Mouse (Mus musculus): ENCODE results near the gene Vat1l. TPM values are rescaled to one million over a fixed set of nuclear protein-coding genes. Genes with fewer than 3 reads are reported as not detected.

Vat1l gene
- polyA plus RNA-seq, 1 experiment from 2014 or later: 2.1 TPM

- Histone ChIP-seq H3K9me3 (ENCODE audit: control insufficient read depth, low read depth, low read length) (no peaks in the 10 kb centered on the region), H3K4me1 (ENCODE audit: control insufficient read depth, insufficient read depth, low read length) (no peaks in the 10 kb centered on the region), H3K27ac (ENCODE audit: low read length) (no peak overlapping the region), H3K36me3 (ENCODE audit: control insufficient read depth, insufficient read depth, low read length) (no peaks in the 10 kb centered on the region), H3K27me3 (ENCODE audit: control insufficient read depth, insufficient read depth, low read length) (no peaks in the 10 kb centered on the region), H3K9ac (replicated peaks; ENCODE audit: low read depth, low read length) (no peak overlapping the region), H3K4me2 (replicated peaks; ENCODE audit: low read depth, low read length) (no peak overlapping the region), H3K4me3 (ENCODE audit: low read depth, low read length) (no peak overlapping the region)
- ATAC-seq (ENCODE audit: insufficient number of reproducible peaks, insufficient read depth, low FRiP score, low read depth): no peak
- WGBS: 73% methylated on average over 5 of the region's 5 CpGs
These were observed 54.4 kb downstream of the Vat1l start for GRCm38 (mm10) chr8:114259713-114260355.

GRCm38 (mm10) chr8:114262331-114262730 lies 56.9 kb downstream of the Vat1l start:
- H3K4me2 ChIP-seq (replicated peaks; ENCODE audit: low read depth, low read length): no peak overlapping the region
- H3K4me3 ChIP-seq (ENCODE audit: low read depth, low read length): no peak overlapping the region
- H3K9me3 ChIP-seq (ENCODE audit: control insufficient read depth, low read depth, low read length): no peaks in the 10 kb centered on the region
- no peaks in the 10 kb centered on the region for H3K36me3 ChIP-seq (ENCODE audit: control insufficient read depth, insufficient read depth, low read length)
- WGBS: 50% methylated on average over 2 of the region's 2 CpGs
- H3K27me3 ChIP-seq (ENCODE audit: control insufficient read depth, insufficient read depth, low read length): no peaks in the 10 kb centered on the region
- H3K9ac ChIP-seq (replicated peaks; ENCODE audit: low read depth, low read length): no peak overlapping the region
- ATAC-seq (ENCODE audit: insufficient number of reproducible peaks, insufficient read depth, low FRiP score, low read depth): no peak
- H3K27ac ChIP-seq (ENCODE audit: low read length): no peak overlapping the region
- H3K4me1 ChIP-seq (ENCODE audit: control insufficient read depth, insufficient read depth, low read length): no peaks in the 10 kb centered on the region

GRCm38 (mm10) chr8:114274558-114274957 lies 69.1 kb downstream of the Vat1l start:
- H3K4me2 ChIP-seq (replicated peaks; ENCODE audit: low read depth, low read length): no peak overlapping the region
- H3K4me3 ChIP-seq (ENCODE audit: low read depth, low read length): no peak overlapping the region
- no peak overlapping the region for H3K27ac ChIP-seq (ENCODE audit: low read length)
- H3K36me3 ChIP-seq (ENCODE audit: control insufficient read depth, insufficient read depth, low read length): no peaks in the 10 kb centered on the region
- H3K4me1 ChIP-seq (ENCODE audit: control insufficient read depth, insufficient read depth, low read length): no peaks in the 10 kb centered on the region
- no peaks in the 10 kb centered on the region for H3K27me3 ChIP-seq (ENCODE audit: control insufficient read depth, insufficient read depth, low read length)
- H3K9ac ChIP-seq (replicated peaks; ENCODE audit: low read depth, low read length): no peak overlapping the region
- WGBS: 66% methylated on average over 8 of the region's 8 CpGs
- no peaks in the 10 kb centered on the region for H3K9me3 ChIP-seq (ENCODE audit: control insufficient read depth, low read depth, low read length)
- ATAC-seq (ENCODE audit: insufficient number of reproducible peaks, insufficient read depth, low FRiP score, low read depth): no peak

- Histone ChIP-seq H3K36me3 (ENCODE audit: control insufficient read depth, insufficient read depth, low read length) (no peaks in the 10 kb centered on the region), H3K9me3 (ENCODE audit: control insufficient read depth, low read depth, low read length) (no peaks in the 10 kb centered on the region), H3K4me3 (ENCODE audit: low read depth, low read length) (no peak overlapping the region), H3K27ac (ENCODE audit: low read length) (no peak overlapping the region), H3K9ac (replicated peaks; ENCODE audit: low read depth, low read length) (no peak overlapping the region), H3K27me3 (ENCODE audit: control insufficient read depth, insufficient read depth, low read length) (no peaks in the 10 kb centered on the region), H3K4me1 (ENCODE audit: control insufficient read depth, insufficient read depth, low read length) (no peaks in the 10 kb centered on the region), H3K4me2 (replicated peaks; ENCODE audit: low read depth, low read length) (no peak overlapping the region)
- no peak for ATAC-seq (ENCODE audit: insufficient number of reproducible peaks, insufficient read depth, low FRiP score, low read depth)
- WGBS: 67% methylated on average over 1 of the region's 1 CpGs
These were observed 75.7 kb downstream of the Vat1l start for GRCm38 (mm10) chr8:114281101-114281500.

- peak; percentile 76; the same call in 1 of the 2 replicates for ATAC-seq (ENCODE audit: insufficient number of reproducible peaks, insufficient read depth, low FRiP score, low read depth)
- WGBS: 37% methylated on average over 11 of the region's 11 CpGs
These were observed 89.7 kb downstream of the Vat1l start for GRCm38 (mm10) chr8:114294889-114295748.

GRCm38 (mm10) chr8:114295749-114296067 lies 90.3 kb downstream of the Vat1l start:
- H3K4me1 ChIP-seq (ENCODE audit: control insufficient read depth, insufficient read depth, low read length): no peaks in the 10 kb centered on the region
- 64% methylated on average over 3 of the region's 3 CpGs for WGBS
- H3K36me3 ChIP-seq (ENCODE audit: control insufficient read depth, insufficient read depth, low read length): no peaks in the 10 kb centered on the region
- H3K27ac ChIP-seq (ENCODE audit: low read length): no peak overlapping the region
- no peak overlapping the region for H3K4me3 ChIP-seq (ENCODE audit: low read depth, low read length)
- no peaks in the 10 kb centered on the region for H3K9me3 ChIP-seq (ENCODE audit: control insufficient read depth, low read depth, low read length)
- no peak overlapping the region for H3K9ac ChIP-seq (replicated peaks; ENCODE audit: low read depth, low read length)
- no peaks in the 10 kb centered on the region for H3K27me3 ChIP-seq (ENCODE audit: control insufficient read depth, insufficient read depth, low read length)
- ATAC-seq (ENCODE audit: insufficient number of reproducible peaks, insufficient read depth, low FRiP score, low read depth): no peak
- H3K4me2 ChIP-seq (replicated peaks; ENCODE audit: low read depth, low read length): no peak overlapping the region

More at GRCm38 (mm10) chr8:114294889-114295748, 89.7 kb downstream of the Vat1l start:
- H3K27me3 ChIP-seq (ENCODE audit: control insufficient read depth, insufficient read depth, low read length): no peaks in the 10 kb centered on the region
- no peaks in the 10 kb centered on the region for H3K4me1 ChIP-seq (ENCODE audit: control insufficient read depth, insufficient read depth, low read length)
- no peak overlapping the region for H3K4me3 ChIP-seq (ENCODE audit: low read depth, low read length)
- no peak overlapping the region; the same call in 1 of the 2 replicates for H3K4me2 ChIP-seq (replicated peaks; ENCODE audit: low read depth, low read length)
- H3K27ac ChIP-seq (ENCODE audit: low read length): 0 out of 2 replicates have a peak overlapping the region, but pooled peaks have one; percentile 0
- no peaks in the 10 kb centered on the region for H3K36me3 ChIP-seq (ENCODE audit: control insufficient read depth, insufficient read depth, low read length)
- H3K9me3 ChIP-seq (ENCODE audit: control insufficient read depth, low read depth, low read length): no peaks in the 10 kb centered on the region
- H3K9ac ChIP-seq (replicated peaks; ENCODE audit: low read depth, low read length): no peak overlapping the region

- Histone ChIP-seq H3K4me1 (ENCODE audit: control insufficient read depth, insufficient read depth, low read length) (no peaks in the 10 kb centered on the region), H3K4me3 (ENCODE audit: low read depth, low read length) (no peak overlapping the region), H3K9ac (replicated peaks; ENCODE audit: low read depth, low read length) (no peak overlapping the region), H3K4me2 (replicated peaks; ENCODE audit: low read depth, low read length) (no peak overlapping the region), H3K27ac (ENCODE audit: low read length) (no peak overlapping the region), H3K36me3 (ENCODE audit: control insufficient read depth, insufficient read depth, low read length) (no peaks in the 10 kb centered on the region), H3K9me3 (ENCODE audit: control insufficient read depth, low read depth, low read length) (no peaks in the 10 kb centered on the region), H3K27me3 (ENCODE audit: control insufficient read depth, insufficient read depth, low read length) (no peaks in the 10 kb centered on the region)
- ATAC-seq (ENCODE audit: insufficient number of reproducible peaks, insufficient read depth, low FRiP score, low read depth): no peak
- 64% methylated on average over 2 of the region's 2 CpGs for WGBS
These were observed 92.8 kb downstream of the Vat1l start for GRCm38 (mm10) chr8:114298253-114298652.

GRCm38 (mm10) chr8:114300072-114300471 lies 94.7 kb downstream of the Vat1l start:
- no peak overlapping the region for H3K4me3 ChIP-seq (ENCODE audit: low read depth, low read length)
- H3K4me1 ChIP-seq (ENCODE audit: control insufficient read depth, insufficient read depth, low read length): no peaks in the 10 kb centered on the region
- H3K36me3 ChIP-seq (ENCODE audit: control insufficient read depth, insufficient read depth, low read length): no peaks in the 10 kb centered on the region
- no peaks in the 10 kb centered on the region for H3K9me3 ChIP-seq (ENCODE audit: control insufficient read depth, low read depth, low read length)
- ATAC-seq (ENCODE audit: insufficient number of reproducible peaks, insufficient read depth, low FRiP score, low read depth): no peak
- 52% methylated on average over 7 of the region's 7 CpGs for WGBS
- H3K4me2 ChIP-seq (replicated peaks; ENCODE audit: low read depth, low read length): no peak overlapping the region
- no peak overlapping the region for H3K27ac ChIP-seq (ENCODE audit: low read length)
- H3K9ac ChIP-seq (replicated peaks; ENCODE audit: low read depth, low read length): no peak overlapping the region
- no peaks in the 10 kb centered on the region for H3K27me3 ChIP-seq (ENCODE audit: control insufficient read depth, insufficient read depth, low read length)
